Mouse (Mus musculus) limb, embryonic 11.5 days (tissue): ENCODE measurements around the gene Tmx4. TPM values are rescaled to one million over a fixed set of nuclear protein-coding genes. Genes with fewer than 3 reads are reported as not detected.
"Not testable (repeated sequence)": the region's sequence is repeated elsewhere in the genome, so short reads cannot be mapped to it uniquely, and the experiment has no call there.

ENCODE experiments used
- ATAC-seq: fragments of 200-750 bp; cut with Nextera tagmentation; 2 replicates; pipeline ENCODE4 v1.8.0; 2017; ENCODE audit warnings: low read depth; ENCODE audit not compliant: insufficient number of reproducible peaks, low FRiP score, low TSS enrichment
- DNase-seq: peaks from one replicate; pipeline ENCODE4 v3.0.0-alpha.2; 2015; ENCODE audit warnings: low spot score
- H3K27ac ChIP-seq: fragments of 300-500 bp; sonication (generic); replicated peaks from 2 replicates; pipeline ENCODE4 v1.5.1; 2014; ENCODE audit warnings: low read depth, mild to moderate bottlenecking, low read length
- H3K27me3 ChIP-seq: fragments of 300-500 bp; sonication (generic); 2 replicates; pipeline ENCODE4 v1.6.1; 2014; ENCODE audit warnings: mild to moderate bottlenecking, low read length, mixed read lengths; ENCODE audit not compliant: control insufficient read depth, insufficient read depth
- H3K36me3 ChIP-seq: fragments of 300-500 bp; sonication (generic); 2 replicates; pipeline ENCODE4 v1.6.1; 2014; ENCODE audit warnings: mild to moderate bottlenecking, low read length, moderate library complexity, mixed read lengths; ENCODE audit not compliant: control insufficient read depth, insufficient read depth
- H3K4me1 ChIP-seq: fragments of 300-500 bp; sonication (generic); 2 replicates; pipeline ENCODE4 v1.6.1; 2014; ENCODE audit warnings: low read length, mixed read lengths; ENCODE audit not compliant: control insufficient read depth, insufficient read depth
- H3K4me2 ChIP-seq: fragments of 300-500 bp; sonication (generic); 2 replicates; pipeline ENCODE4 v1.6.1; 2014; ENCODE audit warnings: low read depth, mild to moderate bottlenecking, moderate library complexity; ENCODE audit not compliant: severe bottlenecking
- H3K4me3 ChIP-seq: fragments of 300-500 bp; sonication (generic); 2 replicates; pipeline ENCODE4 v1.5.1; 2014; ENCODE audit warnings: low read depth, low read length
- H3K9ac ChIP-seq: fragments of 300-500 bp; sonication (generic); 2 replicates; pipeline ENCODE4 v1.6.1; 2014; ENCODE audit warnings: mild to moderate bottlenecking, low read length
- H3K9me3 ChIP-seq: fragments of 300-500 bp; sonication (generic); 2 replicates; pipeline ENCODE4 v1.6.1; 2016; ENCODE audit warnings: low read length; ENCODE audit not compliant: control insufficient read depth
- WGBS: fragments of 180-500 bp; shearing (Covaris S2); extraction: QIAGEN DNeasy Blood & Tissue Kit; methylation state at CpG from one replicate; pipeline ENCODE4 v1.1.7; 2014; 5-methylcytosine and 5-hydroxymethylcytosine counted together
- polyA plus RNA-seq: library from polyadenylated mRNA; unstranded; fragments of >200 nt; fragmentation: Nextera tagmentation; extraction: Ambion mirVana; gene quantifications from 2 replicates; pipeline ENCODE4 v1.2.1, GENCODE M21; 2014

Gene Tmx4
- polyA plus RNA-seq, 1 experiment from 2014 or later: 25.3 TPM

GRCm38 (mm10) chr2:134641372-134641771 is 2.6 kb downstream of the Tmx4 start:
- no peak for DNase-seq
- Histone ChIP-seq H3K4me3 (no peak overlapping the region), H3K27ac (no peak overlapping the region), H3K9ac (no peak overlapping the region), H3K4me2 (no peak overlapping the region), H3K4me1 (peaks cover 3% of the 10 kb centered on the region; the same call in 1 of the 2 replicates), H3K27me3 (no peaks in the 10 kb centered on the region), H3K9me3 (no peaks in the 10 kb centered on the region), H3K36me3 (no peaks in the 10 kb centered on the region; the same call in 1 of the 2 replicates)
- WGBS: 97% methylated on average over 5 of the region's 5 CpGs
- ATAC-seq: no peak

GRCm38 (mm10) chr2:134640398-134640797 is 3.5 kb downstream of the Tmx4 start:
- DNase-seq (no peak), ATAC-seq (no peak)
- H3K27me3 ChIP-seq: no peaks in the 10 kb centered on the region
- WGBS: 83% methylated on average over 1 of the region's 1 CpGs
- no peak overlapping the region for H3K9ac ChIP-seq
- no peaks in the 10 kb centered on the region for H3K9me3 ChIP-seq
- H3K36me3 ChIP-seq: no peaks in the 10 kb centered on the region; the same call in 1 of the 2 replicates
- H3K4me2 ChIP-seq: no peak overlapping the region
- no peak overlapping the region for H3K4me3 ChIP-seq
- no peak overlapping the region for H3K27ac ChIP-seq
- H3K4me1 ChIP-seq: peaks cover 3% of the 10 kb centered on the region; the same call in 1 of the 2 replicates

- H3K4me2 ChIP-seq, DNase-seq: not testable (repeated sequence)
Observed at GRCm38 (mm10) chr2:134628541-134628940, 15.4 kb downstream of the Tmx4 start.

GRCm38 (mm10) chr2:134604935-134605334 is 39.0 kb downstream of the Tmx4 start:
- ATAC-seq: no peak

More at GRCm38 (mm10) chr2:134628541-134628940, 15.4 kb downstream of the Tmx4 start:
- not testable (repeated sequence) for H3K9me3 ChIP-seq, H3K36me3 ChIP-seq, H3K27ac ChIP-seq, H3K9ac ChIP-seq, H3K4me3 ChIP-seq, ATAC-seq, H3K4me1 ChIP-seq, H3K27me3 ChIP-seq
- 100% methylated on average over 1 of the region's 2 CpGs for WGBS

GRCm38 (mm10) chr2:134591081-134591694 is 52.8 kb downstream of the Tmx4 start:
- Histone ChIP-seq H3K9ac (no peak overlapping the region), H3K27me3 (no peaks in the 10 kb centered on the region)
- 92% methylated on average over 6 of the region's 6 CpGs for WGBS

More at GRCm38 (mm10) chr2:134604935-134605334, 39.0 kb downstream of the Tmx4 start:
- no peaks in the 10 kb centered on the region for H3K27me3 ChIP-seq
- H3K4me1 ChIP-seq: no peaks in the 10 kb centered on the region
- H3K9me3 ChIP-seq: no peaks in the 10 kb centered on the region
- no peak overlapping the region for H3K4me3 ChIP-seq
- H3K4me2 ChIP-seq: no peak overlapping the region
- no peak for DNase-seq
- H3K9ac ChIP-seq: no peak overlapping the region
- no peaks in the 10 kb centered on the region for H3K36me3 ChIP-seq
- no peak overlapping the region for H3K27ac ChIP-seq

GRCm38 (mm10) chr2:134585243-134585642 is 58.7 kb downstream of the Tmx4 start:
- Histone ChIP-seq H3K4me2 (no peak overlapping the region), H3K36me3 (no peaks in the 10 kb centered on the region), H3K4me3 (no peak overlapping the region), H3K27me3 (no peaks in the 10 kb centered on the region), H3K9ac (no peak overlapping the region), H3K27ac (no peak overlapping the region), H3K9me3 (no peaks in the 10 kb centered on the region), H3K4me1 (no peaks in the 10 kb centered on the region)
- WGBS: 77% methylated on average over 4 of the region's 4 CpGs
- ATAC-seq (no peak), DNase-seq (no peak)

More at GRCm38 (mm10) chr2:134591081-134591694, 52.8 kb downstream of the Tmx4 start:
- H3K27ac ChIP-seq: no peak overlapping the region
- ATAC-seq: no peak
- H3K9me3 ChIP-seq: no peaks in the 10 kb centered on the region
- DNase-seq: no peak
- no peaks in the 10 kb centered on the region for H3K36me3 ChIP-seq
- no peak overlapping the region for H3K4me2 ChIP-seq
- H3K4me3 ChIP-seq: no peak overlapping the region
- H3K4me1 ChIP-seq: no peaks in the 10 kb centered on the region

- H3K27ac ChIP-seq: no peak overlapping the region
- H3K36me3 ChIP-seq: no peaks in the 10 kb centered on the region
- H3K9ac ChIP-seq: no peak overlapping the region
- H3K4me3 ChIP-seq: no peak overlapping the region
- H3K4me1 ChIP-seq: no peaks in the 10 kb centered on the region
- ATAC-seq: no peak
- no peak for DNase-seq
- H3K27me3 ChIP-seq: no peaks in the 10 kb centered on the region
- no peak overlapping the region for H3K4me2 ChIP-seq
- WGBS: 85% methylated on average over 3 of the region's 3 CpGs
- no peaks in the 10 kb centered on the region for H3K9me3 ChIP-seq
Observed at GRCm38 (mm10) chr2:134559422-134559821, 84.5 kb downstream of the Tmx4 start.

GRCm38 (mm10) chr2:134554221-134554727 is 89.7 kb downstream of the Tmx4 start, which contains the start of gene Hao1:
TSS of gene Hao1 (minus strand) at chr2:134554368.
- Histone ChIP-seq H3K27me3 (no peaks in the 10 kb centered on the region), H3K27ac (no peak within 1 kb of the TSS), H3K4me3 (no peak within 1 kb of the TSS), H3K9ac (no peak within 1 kb of the TSS), H3K9me3 (no peaks in the 10 kb centered on the region), H3K4me1 (no peaks in the 10 kb centered on the region), H3K4me2 (no peak within 1 kb of the TSS), H3K36me3 (no peaks in the 10 kb centered on the region)
- ATAC-seq (no peak), DNase-seq (no peak)
- WGBS: 85% methylated on average over 8 of the region's 8 CpGs
